Mouse (Mus musculus) thymus, postnatal 0 days (tissue): Measurements from ENCODE around the gene Mt2. TPM values are rescaled to one million over a fixed set of nuclear protein-coding genes. Genes with fewer than 3 reads are reported as not detected.

Experiments used
- DNase-seq: peaks from one replicate; pipeline ENCODE4 v3.0.0-alpha.2; 2015; ENCODE audit warnings: low spot score
- polyA plus RNA-seq: library from polyadenylated mRNA; unstranded; fragments of >200 nt; fragmentation: Nextera tagmentation; extraction: Ambion mirVana; gene quantifications from 2 replicates; pipeline ENCODE4 v1.2.1, GENCODE M21; 2015

The Mt2 gene
- polyA plus RNA-seq, 1 experiment from 2014 or later: 45.7 TPM

- DNase-seq: peak; percentile 56
Observed at GRCm38 (mm10) chr8:94172809-94173732, 607 bp downstream of the Mt2 start.

- DNase-seq: no peak
Observed at GRCm38 (mm10) chr8:94173848-94174403, 1.5 kb downstream of the Mt2 start.

- DNase-seq: no peak
Observed at GRCm38 (mm10) chr8:94174619-94175213, 2.3 kb downstream of the Mt2 start.

- DNase-seq: no peak
Observed at GRCm38 (mm10) chr8:94177716-94178390, 5.4 kb downstream of the Mt2 start.

GRCm38 (mm10) chr8:94178857-94179712 is 6.6 kb downstream of the Mt2 start, which contains the start of gene Mt1:
Gene Mt1 (plus strand): TSS chr8:94179082.
- DNase-seq: peak; percentile 62

- DNase-seq: no peak
Observed at GRCm38 (mm10) chr8:94179713-94180560, 7.5 kb downstream of the Mt2 start.

- DNase-seq: no peak
Observed at GRCm38 (mm10) chr8:94180561-94180908, 8.1 kb downstream of the Mt2 start.

GRCm38 (mm10) chr8:94182055-94182929 is 9.8 kb downstream of the Mt2 start:
- DNase-seq: no peak

GRCm38 (mm10) chr8:94183117-94183516 is 10.7 kb downstream of the Mt2 start:
- DNase-seq: peak; percentile 85

- DNase-seq: no peak
Observed at GRCm38 (mm10) chr8:94184357-94184843, 11.9 kb downstream of the Mt2 start.

GRCm38 (mm10) chr8:94185791-94186190 is 13.3 kb downstream of the Mt2 start:
- DNase-seq: no peak

GRCm38 (mm10) chr8:94186542-94186941 is 14.1 kb downstream of the Mt2 start:
- DNase-seq: peak; percentile 84

- no peak for DNase-seq
Observed at GRCm38 (mm10) chr8:94187290-94188002, 15.0 kb downstream of the Mt2 start.

GRCm38 (mm10) chr8:94189275-94190031 is 17.0 kb downstream of the Mt2 start:
- no peak for DNase-seq

GRCm38 (mm10) chr8:94191101-94191691 is 18.7 kb downstream of the Mt2 start:
- peak; percentile 83 for DNase-seq

GRCm38 (mm10) chr8:94192926-94193325 is 20.5 kb downstream of the Mt2 start:
- no peak for DNase-seq
